Mouse (Mus musculus) stomach, postnatal 0 days (tissue): ENCODE results near the gene Btbd18.
A peak's percentile ranks its signal among the peaks of the same experiment; 100 is the strongest.

Experiments
- CTCF ChIP-seq: IDR thresholded peaks from 2 replicates; pipeline ENCODE4 v1.5.1; 2016; ENCODE audit warnings: antibody characterized with exemption, low read depth, mild to moderate bottlenecking, moderate library complexity
- EP300 ChIP-seq: optimal IDR thresholded peaks from 2 replicates; pipeline ENCODE3; 2016; ENCODE audit warnings: antibody characterized with exemption

DNA sequence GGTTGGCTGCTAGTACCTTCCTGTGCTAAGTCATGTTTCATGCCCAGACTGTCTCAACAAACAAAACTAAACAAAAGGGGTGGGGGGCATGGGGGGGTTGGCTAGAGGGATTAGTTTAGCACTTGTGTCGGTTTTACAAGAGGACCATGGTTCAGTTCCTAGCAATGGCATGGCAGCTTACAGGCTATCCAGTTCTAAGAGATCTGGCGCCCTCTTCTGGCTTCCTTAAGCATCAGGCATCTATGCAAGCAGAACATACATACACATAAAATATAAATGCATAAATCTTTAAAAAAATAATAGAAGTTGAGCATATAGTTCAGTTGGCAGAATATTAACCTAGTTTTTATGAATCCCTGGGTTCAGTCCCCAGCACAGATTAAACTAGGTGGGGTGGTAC, 4.0 kb downstream of the Btbd18 start:
- no peak for TF ChIP-seq EP300
- peak; percentile 74 for TF ChIP-seq CTCF
